21 mouse cellular contexts compared by ENCODE assay signal in the genomic region with DNA sequence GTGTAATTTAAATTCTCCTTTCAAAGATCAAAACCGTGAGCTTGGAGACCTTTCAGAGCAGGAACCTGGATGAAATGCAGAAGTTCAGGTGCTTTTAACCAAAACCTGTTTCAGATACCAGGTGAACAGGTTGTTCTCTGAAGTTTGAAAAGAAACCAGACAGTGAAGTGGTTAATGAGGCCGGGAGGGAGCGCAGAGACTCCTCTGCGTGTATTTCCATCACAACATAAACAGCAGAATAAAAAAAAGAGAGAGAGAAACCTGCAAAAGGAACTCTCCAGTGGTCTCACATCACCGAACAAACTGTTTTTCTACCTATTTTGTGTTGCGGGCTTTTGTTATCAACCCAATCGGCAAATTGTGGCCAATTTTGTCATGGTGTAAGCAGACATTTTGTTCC.
"Had no signal": no experiment of that assay in that cellular context is flagged by ENCODE, and none has a peak within 500 bp of the region (broad histone marks: within the 10 kb centered on the region; RNA-seq: fewer than 3 reads in every experiment).

No protein-coding gene starts in this region.

- H3K36me3 ChIP-seq: limb, embryonic 10.5 days; limb, embryonic 13.5 days; liver, embryonic 12.5 days; liver, embryonic 15.5 days; lung, embryonic 15.5 days; neural tube, embryonic 13.5 days had no signal

- H3K27me3 ChIP-seq: limb, embryonic 13.5 days; liver, embryonic 12.5 days; liver, embryonic 15.5 days; lung, embryonic 15.5 days; neural tube, embryonic 13.5 days had no signal

- H3K9ac ChIP-seq: limb, embryonic 13.5 days; liver, embryonic 12.5 days; liver, embryonic 15.5 days; lung, embryonic 15.5 days; neural tube, embryonic 13.5 days had no signal

- H3K4me3 ChIP-seq: limb, embryonic 10.5 days; limb, embryonic 13.5 days; liver, embryonic 12.5 days; liver, embryonic 15.5 days; lung, embryonic 15.5 days; neural tube, embryonic 13.5 days had no signal

- H3K27ac ChIP-seq: limb, embryonic 10.5 days; limb, embryonic 13.5 days; liver, embryonic 12.5 days; liver, embryonic 15.5 days; lung, embryonic 15.5 days; neural tube, embryonic 13.5 days had no signal

- H3K4me1 ChIP-seq: liver, embryonic 12.5 days had no signal

- DNase-seq: kidney, adult 18-20 months; kidney, adult 9 months; kidney, postnatal 14 days; kidney, postnatal 4 days; liver; lung, adult 18-20 months; lung, postnatal 14 days; lung, postnatal 4 days; midbrain, embryonic 14.5 days; retina, postnatal 1 day; right cerebral cortex, postnatal 25 days; spleen, adult 18-20 months; thymus, adult 18-20 months; thymus, postnatal 36 days had no signal

- ATAC-seq: liver, embryonic 12.5 days had no signal

- H3K9me3 ChIP-seq: limb, embryonic 10.5 days; limb, embryonic 13.5 days; liver, embryonic 12.5 days; liver, embryonic 15.5 days; lung, embryonic 15.5 days; neural tube, embryonic 13.5 days had no signal

- H3K4me2 ChIP-seq: limb, embryonic 13.5 days; liver, embryonic 12.5 days; liver, embryonic 15.5 days; lung, embryonic 15.5 days; midbrain, embryonic 11.5 days; neural tube, embryonic 13.5 days had no signal
